Mouse (Mus musculus) MEL-GATA-1-ER (cell line): ENCODE results near the gene Atp8b3.

Source experiments
- DNase-seq: peaks from one replicate; pipeline ENCODE4 v3.0.0-alpha.2; 2012; ENCODE audit warnings: low read depth; ENCODE audit errors: extremely low read depth

The Atp8b3 gene

DNA sequence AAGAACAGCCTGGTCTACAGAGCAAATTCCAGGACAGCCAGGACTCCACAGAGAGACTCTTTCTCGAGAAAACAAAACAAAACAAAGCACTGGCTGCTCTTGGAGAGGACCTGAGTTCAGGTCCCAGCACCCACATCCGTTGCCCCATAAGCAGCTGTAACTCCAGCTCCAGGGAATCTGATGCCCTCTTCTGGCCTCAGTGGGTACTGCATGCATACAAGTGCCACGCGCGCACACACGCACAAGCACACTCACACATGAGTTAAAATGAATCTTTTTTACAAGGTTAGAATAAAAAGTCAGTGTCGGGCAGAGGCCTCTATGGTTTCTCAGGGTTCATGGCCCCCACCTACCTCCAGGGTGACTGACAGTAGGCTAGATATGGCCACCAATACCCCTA lies 15.6 kb downstream of the Atp8b3 start:
- no peak for DNase-seq

DNA sequence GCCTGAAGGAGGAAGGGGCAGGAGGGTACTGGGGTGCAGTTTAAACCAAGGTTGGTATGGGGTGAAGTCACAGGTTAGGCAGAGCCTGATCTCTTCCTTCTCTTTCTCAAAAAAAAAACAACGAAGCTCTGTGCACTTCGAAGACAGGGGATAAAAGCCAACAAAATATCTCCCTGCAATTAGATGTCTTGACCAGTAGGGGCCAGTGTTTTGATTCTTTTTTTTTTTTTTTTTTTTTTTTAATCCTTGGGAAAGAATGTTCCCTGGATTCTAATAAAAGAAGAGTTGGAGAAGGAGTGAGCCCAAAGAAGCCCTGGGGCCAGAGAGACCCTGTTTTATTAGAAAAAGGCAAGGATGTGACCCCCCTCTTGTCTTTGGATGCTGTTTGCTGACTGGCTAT lies 19.6 kb downstream of the Atp8b3 start:
- no peak for DNase-seq

DNA sequence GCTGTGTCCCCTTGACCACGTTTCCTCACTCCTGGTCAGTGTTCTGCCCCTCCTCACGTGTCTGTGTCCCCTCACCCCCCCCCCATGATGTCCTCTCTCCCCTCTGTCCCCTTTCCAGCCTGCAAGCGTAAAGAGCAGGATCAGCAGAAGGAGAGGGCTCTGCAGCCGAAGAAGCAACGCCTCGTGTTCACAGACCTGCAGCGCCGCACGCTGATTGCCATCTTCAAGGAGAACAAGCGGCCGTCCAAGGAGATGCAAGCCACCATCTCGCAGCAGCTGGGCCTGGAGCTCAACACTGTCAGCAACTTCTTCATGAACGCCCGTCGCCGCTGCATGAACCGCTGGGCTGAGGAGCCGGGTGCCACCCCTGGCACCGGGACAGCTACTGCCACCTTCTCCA lies 25.2 kb downstream of the Atp8b3 start:
- no peak for DNase-seq

- no peak for DNase-seq
These were observed 28.7 kb downstream of the Atp8b3 start for GRCm38 (mm10) chr10:80510273-80510660.

DNA sequence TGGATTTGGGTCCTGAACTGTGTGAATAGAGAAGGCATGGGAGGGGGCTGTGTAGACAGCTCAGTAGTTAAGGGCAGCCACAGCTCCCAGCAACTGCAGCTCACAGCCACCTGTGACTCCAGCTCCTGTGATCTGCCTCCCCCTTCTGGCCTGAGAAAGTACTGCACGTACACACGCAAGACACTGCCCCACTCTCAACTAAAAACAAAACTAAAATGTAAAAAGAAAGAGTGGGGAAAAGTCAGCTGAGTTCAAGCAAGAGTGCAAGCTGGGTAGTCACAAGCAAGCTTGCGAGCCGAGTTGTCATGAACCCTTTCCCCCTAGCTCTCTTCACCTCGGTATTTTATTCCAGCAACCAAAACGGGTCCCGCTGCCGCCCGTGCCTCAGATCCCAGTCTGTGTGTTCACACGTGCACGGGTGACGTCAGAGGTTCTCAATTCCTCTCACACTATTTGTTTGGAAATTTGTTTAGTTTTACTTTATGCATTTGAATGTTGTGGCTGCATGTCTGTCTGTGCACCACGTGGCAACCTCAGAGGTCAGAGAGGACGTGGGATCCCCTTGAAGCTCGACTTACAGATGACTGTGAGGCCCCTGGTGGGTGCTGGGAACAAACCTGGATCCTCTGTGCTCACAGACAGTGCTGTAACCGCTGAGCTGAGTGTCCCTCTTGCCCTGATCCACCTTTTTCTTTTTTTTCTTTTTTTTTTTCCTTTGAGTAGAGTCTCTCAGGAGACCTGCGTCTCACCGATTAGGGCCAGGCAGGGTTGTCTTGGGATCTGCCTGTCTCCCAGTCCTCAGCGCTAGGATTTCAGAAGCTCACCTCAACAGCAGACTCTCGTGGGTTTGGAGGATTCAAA lies 29.3 kb downstream of the Atp8b3 start:
- DNase-seq: peak; percentile 54

DNA sequence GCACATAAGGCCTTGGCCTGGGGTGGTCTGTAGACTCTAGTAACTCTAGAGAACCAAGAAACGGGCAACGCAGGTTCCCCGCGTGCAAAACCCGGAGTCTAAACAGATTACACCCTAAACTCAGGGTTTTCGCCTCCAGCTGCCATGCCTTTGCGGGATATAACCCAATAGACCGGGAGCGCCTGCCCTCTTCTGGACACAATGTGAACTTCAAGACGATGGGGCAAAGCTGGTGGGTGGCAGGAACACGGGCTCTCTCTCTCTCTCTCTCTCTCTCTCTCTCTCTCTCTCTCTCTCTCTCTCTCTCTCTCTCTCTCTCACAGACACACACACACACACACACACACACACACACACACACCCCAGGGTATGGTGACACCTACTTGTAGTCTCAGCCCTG lies 32.7 kb downstream of the Atp8b3 start:
- DNase-seq: peak; percentile 42

DNA sequence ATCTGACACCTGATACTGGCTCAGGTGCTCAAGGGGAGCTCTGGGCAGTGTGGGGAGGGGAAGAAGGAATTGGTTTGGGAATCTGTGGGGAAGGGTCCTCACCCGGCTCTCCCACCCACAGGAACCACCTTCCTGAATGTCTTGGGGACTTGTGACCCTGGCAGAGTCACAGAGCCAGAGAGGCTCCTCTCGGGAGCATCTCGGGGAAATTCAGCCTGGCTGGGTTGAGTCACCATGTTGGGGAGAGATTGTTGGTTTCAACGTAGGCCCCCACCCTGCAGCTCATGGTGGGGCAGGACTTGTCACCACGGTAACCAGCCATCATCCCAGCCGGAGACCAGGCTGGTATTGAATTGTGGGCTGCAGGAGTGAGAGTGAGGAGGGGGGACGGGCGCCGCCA lies 34.2 kb downstream of the Atp8b3 start:
- DNase-seq: no peak

- no peak for DNase-seq
These were observed 35.2 kb downstream of the Atp8b3 start for GRCm38 (mm10) chr10:80503599-80504220.

DNA sequence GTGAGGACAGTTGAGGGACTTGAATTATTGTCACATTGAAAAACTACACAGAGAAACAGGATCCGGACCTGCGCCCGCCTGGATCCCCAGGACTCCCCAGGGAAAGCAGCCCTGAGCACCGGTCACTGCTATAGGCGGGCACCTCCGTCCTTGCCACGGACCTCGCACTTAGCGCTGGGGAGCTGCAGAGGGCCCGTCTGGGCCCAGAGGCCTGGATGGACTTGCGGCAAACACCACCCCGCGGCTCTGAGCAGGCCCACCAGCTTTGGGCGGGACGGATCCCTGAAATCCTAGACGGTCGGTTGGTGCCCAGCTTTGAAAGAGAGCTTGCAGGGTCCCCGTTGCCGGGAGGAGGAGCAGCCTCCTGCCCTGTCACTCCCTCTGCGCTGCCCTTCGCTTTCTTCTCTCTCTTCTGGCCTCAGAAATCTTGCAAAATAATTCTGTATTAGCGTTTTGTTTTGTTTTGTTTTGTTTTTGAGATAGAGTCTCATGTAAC lies 36.1 kb downstream of the Atp8b3 start:
- no peak for DNase-seq

DNA sequence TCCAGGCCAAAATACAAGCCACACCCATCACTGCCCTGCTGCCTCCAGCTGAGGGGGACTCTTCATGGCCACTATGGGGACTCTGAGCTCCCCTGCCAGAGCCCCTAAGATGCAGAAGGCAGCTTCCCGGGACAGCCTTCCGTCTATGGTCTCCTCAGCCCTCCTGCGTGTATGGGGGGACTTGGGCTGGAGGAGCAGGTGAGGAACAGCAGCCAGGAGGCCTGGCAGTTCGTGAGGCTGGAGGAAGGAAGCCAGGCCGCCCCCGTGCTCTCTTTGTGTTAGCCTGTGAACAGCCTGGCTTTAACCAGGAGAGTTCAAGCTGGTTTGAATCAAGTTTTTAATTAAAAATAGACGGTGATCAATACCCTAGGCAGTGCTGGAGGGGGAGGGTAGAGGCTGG lies 36.6 kb downstream of the Atp8b3 start:
- DNase-seq: no peak

GRCm38 (mm10) chr10:80496421-80496820 lies 42.5 kb downstream of the Atp8b3 start:
- DNase-seq: no peak

- DNase-seq: no peak
These were observed 43.0 kb downstream of the Atp8b3 start for GRCm38 (mm10) chr10:80495901-80496300.

DNA sequence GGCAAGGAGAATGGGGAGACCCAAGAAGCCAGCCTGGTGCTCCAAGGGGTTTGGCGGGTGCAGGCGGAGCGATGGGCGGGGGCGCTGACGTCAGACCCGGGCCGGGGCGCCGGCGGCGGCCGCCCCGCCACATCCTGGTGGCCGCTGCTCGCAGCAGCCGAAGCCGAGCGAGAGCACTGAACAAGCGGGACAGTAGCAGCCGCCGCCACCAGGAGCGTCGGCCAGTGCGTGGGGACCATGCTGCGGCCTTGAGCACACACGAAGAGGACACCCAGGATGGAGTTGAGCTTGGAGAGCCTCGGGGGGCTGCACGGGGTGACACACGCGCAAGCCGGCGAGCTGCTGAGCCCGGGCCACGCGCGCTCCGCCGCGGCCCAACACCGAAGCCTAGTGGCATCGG lies 44.2 kb downstream of the Atp8b3 start, which contains the start of gene Onecut3:
Gene Onecut3, plus strand, starts transcription at position 104 of the 400 bp plus-strand sequence.
- no peak for DNase-seq

DNA sequence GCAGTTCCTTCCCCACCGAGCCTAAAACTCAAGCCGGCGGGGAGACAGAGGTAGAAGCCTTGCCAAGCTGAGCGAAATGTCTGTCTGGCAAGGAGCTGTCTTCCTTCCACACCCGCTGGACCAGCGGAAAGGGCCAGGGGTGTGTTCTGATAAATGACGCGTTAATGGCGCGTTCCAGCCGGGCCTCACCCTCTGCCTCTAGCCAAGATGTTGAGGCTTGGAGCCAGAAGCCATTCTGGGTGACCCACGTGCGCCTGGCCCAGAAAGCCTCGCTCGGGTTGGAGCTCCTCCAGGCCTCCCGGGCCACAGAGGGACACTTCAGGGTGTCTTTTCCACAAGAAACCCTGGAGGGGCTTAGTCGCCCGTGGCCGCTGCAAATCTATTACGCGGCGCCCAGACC lies 48.9 kb downstream of the Atp8b3 start:
- DNase-seq: no peak

DNA sequence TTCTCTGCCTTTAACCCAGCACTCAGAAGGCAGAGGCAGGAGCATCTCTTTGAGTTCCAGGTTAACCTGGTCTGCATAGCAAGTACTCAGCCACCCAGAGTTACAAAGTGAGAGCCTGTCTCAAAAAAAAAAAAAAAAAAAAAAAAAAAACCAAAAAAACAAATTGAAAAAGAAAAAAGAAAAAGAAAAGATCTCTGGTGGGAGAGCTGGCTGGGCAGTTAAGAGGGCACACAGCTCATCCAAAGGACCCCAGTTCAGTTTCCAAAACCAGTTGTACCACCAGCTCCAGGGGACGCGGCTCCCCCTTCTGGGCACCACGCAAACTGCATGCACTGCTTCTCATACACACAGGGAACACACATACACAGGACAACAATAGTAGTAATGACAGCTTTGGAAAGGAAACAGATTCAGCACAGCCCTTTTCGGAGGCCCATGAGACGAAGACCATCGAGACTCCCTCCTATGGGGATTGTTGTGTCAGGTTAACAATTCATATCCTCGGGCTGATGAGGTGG lies 52.0 kb downstream of the Atp8b3 start:
- DNase-seq: no peak

- no peak for DNase-seq
These were observed 57.9 kb downstream of the Atp8b3 start for GRCm38 (mm10) chr10:80481002-80481401.

GRCm38 (mm10) chr10:80478531-80478930 lies 60.4 kb downstream of the Atp8b3 start:
- DNase-seq: no peak

DNA sequence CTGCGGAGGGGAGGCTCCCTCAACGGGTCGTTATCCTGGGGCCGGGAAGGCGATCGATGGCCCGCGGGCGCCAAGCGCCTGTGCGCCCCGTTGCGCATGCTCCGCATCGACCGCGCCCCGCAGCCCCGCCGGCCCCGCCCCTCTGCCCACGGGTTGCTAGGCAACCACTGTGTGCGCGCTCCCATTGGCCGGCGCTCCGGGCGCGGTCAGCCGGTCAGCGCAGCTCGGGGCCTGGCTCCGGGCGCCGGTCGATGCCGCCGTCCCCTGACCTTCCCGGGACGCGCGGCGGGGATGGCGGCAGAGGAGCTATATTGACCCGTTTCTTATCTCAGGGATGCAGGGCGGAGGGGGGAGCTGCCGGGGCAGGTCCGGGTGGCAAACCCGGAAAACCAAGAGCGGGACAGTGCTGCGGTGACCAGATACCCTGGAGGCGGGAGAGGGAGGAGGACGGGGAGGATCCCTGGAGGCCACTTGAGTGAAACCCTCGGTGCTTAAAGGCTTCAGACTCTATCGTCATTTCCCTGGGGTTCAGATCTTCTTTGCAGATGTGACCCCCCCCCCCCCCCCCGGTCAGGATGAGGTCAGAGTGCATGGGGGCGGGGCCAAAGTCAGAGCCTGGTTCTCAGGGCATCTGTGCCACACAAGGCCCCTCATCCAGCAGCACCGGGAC lies 63.5 kb downstream of the Atp8b3 start:
- no peak for DNase-seq
